Mouse (Mus musculus) layer of hippocampus, postnatal 36 days (tissue): ENCODE measurements around the gene Prr29. TPM values are rescaled to one million over a fixed set of nuclear protein-coding genes. Genes with fewer than 3 reads are reported as not detected.
A peak's percentile ranks its signal among the peaks of the same experiment; 100 is the strongest.

Experiments
- DNase-seq, 2 experiments: peaks; one replicate each; pipeline ENCODE4 v3.0.0; 2022
- total RNA-seq, 2 experiments: library from RNA; stranded (reverse); gene quantifications; 2 replicates each; pipeline ENCODE4 v1.2.3; 2021

Prr29 gene
- total RNA-seq, 2 experiments from 2014 or later = not detected

- DNase-seq = no peak
Measured at GRCm38 (mm10) chr11:106410507-106410906, 45.2 kb downstream of the Prr29 start.

- DNase-seq = no peak
Measured at GRCm38 (mm10) chr11:106411157-106411556, 45.9 kb downstream of the Prr29 start.

- DNase-seq = no peak
Measured at GRCm38 (mm10) chr11:106412641-106413360, 47.5 kb downstream of the Prr29 start.

- no peak for DNase-seq
Measured at GRCm38 (mm10) chr11:106416331-106416730, 51.1 kb downstream of the Prr29 start.

- DNase-seq = no peak
Measured at GRCm38 (mm10) chr11:106417860-106418259, 52.6 kb downstream of the Prr29 start.

GRCm38 (mm10) chr11:106418622-106419196 lies 53.4 kb downstream of the Prr29 start:
- peak; percentile 71 to 78 for DNase-seq

- DNase-seq = no peak
Measured at GRCm38 (mm10) chr11:106419262-106420102, 54.2 kb downstream of the Prr29 start.

GRCm38 (mm10) chr11:106425201-106425600 lies 59.9 kb downstream of the Prr29 start:
- no peak for DNase-seq

GRCm38 (mm10) chr11:106426447-106426846 lies 61.2 kb downstream of the Prr29 start:
- no peak for DNase-seq

Other genes starting within 250 kb of the Prr29 start
- gene Gm10840, start 204.6 kb upstream of the Prr29 start, total RNA-seq = 1 to 10 TPM in 1 of 2 experiments, not detected in 1; 2.2 TPM
- 100 to 1,000 TPM; 138 to 144 TPM for gene Limd2, start 204.6 kb upstream of the Prr29 start, total RNA-seq
- 10 to 100 TPM; 27.5 to 29.9 TPM for gene Strada, start 163.3 kb upstream of the Prr29 start, total RNA-seq
- 100 to 1,000 TPM in 1 of 2 experiments, 10 to 100 TPM in 1; 82.8 to 101 TPM for gene Ccdc47, start 149.1 kb upstream of the Prr29 start, total RNA-seq
- 10 to 100 TPM; 69.9 to 70.9 TPM for gene Ddx42, start 148.5 kb upstream of the Prr29 start, total RNA-seq
- 10 to 100 TPM; 30.6 to 31.4 TPM for gene Ftsj3, start 109.4 kb upstream of the Prr29 start, total RNA-seq
- gene Psmc5, start 109.3 kb upstream of the Prr29 start, total RNA-seq = 100 to 1,000 TPM; 163 to 169 TPM
- gene Smarcd2, start 92.5 kb upstream of the Prr29 start, total RNA-seq = 10 to 100 TPM; 28.5 to 38.9 TPM
- gene Tcam1, start 88.8 kb upstream of the Prr29 start, total RNA-seq = under 1 TPM; 0.17 to 0.18 TPM
- not detected for gene Gh, start 63.6 kb upstream of the Prr29 start, total RNA-seq
- under 1 TPM in 1 of 2 experiments, not detected in 1; 0.33 TPM for gene Cd79b, start 50.7 kb upstream of the Prr29 start, total RNA-seq
- gene Scn4a, start 12.2 kb upstream of the Prr29 start, total RNA-seq = not detected
- gene Icam2, start 22.6 kb downstream of the Prr29 start, total RNA-seq = 1 to 10 TPM; 2.3 to 2.8 TPM
- gene Ern1, start 122.4 kb downstream of the Prr29 start, total RNA-seq = 10 to 100 TPM in 1 of 2 experiments, 1 to 10 TPM in 1; 9.5 to 10.5 TPM
- 100 to 1,000 TPM; 135 to 146 TPM for gene Tex2, start 248.0 kb downstream of the Prr29 start, total RNA-seq